Mouse (Mus musculus): ENCODE data around the gene Apbb2.

The Apbb2 gene

GRCm38 (mm10) chr5:66515271-66515670 lies 103.3 kb downstream of the Apbb2 start:
- no peak for DNase-seq

GRCm38 (mm10) chr5:66514659-66515058 lies 103.9 kb downstream of the Apbb2 start:
- no peak for DNase-seq

- DNase-seq: no peak
Measured at GRCm38 (mm10) chr5:66513412-66513811, 105.2 kb downstream of the Apbb2 start.

GRCm38 (mm10) chr5:66512519-66512918 lies 106.1 kb downstream of the Apbb2 start:
- DNase-seq: no peak

- no peak for DNase-seq
Measured at GRCm38 (mm10) chr5:66510716-66511115, 107.9 kb downstream of the Apbb2 start.

- no peak for DNase-seq
Measured at GRCm38 (mm10) chr5:66509151-66509550, 109.4 kb downstream of the Apbb2 start.

GRCm38 (mm10) chr5:66505578-66505977 lies 113.0 kb downstream of the Apbb2 start:
- no peak for DNase-seq

GRCm38 (mm10) chr5:66505071-66505470 lies 113.5 kb downstream of the Apbb2 start:
- DNase-seq: no peak

GRCm38 (mm10) chr5:66504434-66504747 lies 114.2 kb downstream of the Apbb2 start:
- DNase-seq: no peak

GRCm38 (mm10) chr5:66503557-66504433 lies 114.8 kb downstream of the Apbb2 start:
- no peak for DNase-seq

- DNase-seq: no peak
Measured at GRCm38 (mm10) chr5:66503033-66503432, 115.6 kb downstream of the Apbb2 start.

GRCm38 (mm10) chr5:66499621-66500020 lies 119.0 kb downstream of the Apbb2 start:
- DNase-seq: no peak

GRCm38 (mm10) chr5:66498140-66498539 lies 120.4 kb downstream of the Apbb2 start:
- no peak for DNase-seq

- DNase-seq: no peak
Measured at GRCm38 (mm10) chr5:66497479-66498087, 121.0 kb downstream of the Apbb2 start.

GRCm38 (mm10) chr5:66496881-66497360 lies 121.7 kb downstream of the Apbb2 start:
- no peak for DNase-seq

- no peak for DNase-seq
Measured at GRCm38 (mm10) chr5:66494651-66495050, 123.9 kb downstream of the Apbb2 start.

GRCm38 (mm10) chr5:66492563-66492960 lies 126.0 kb downstream of the Apbb2 start:
- DNase-seq: no peak

GRCm38 (mm10) chr5:66491907-66492562 lies 126.5 kb downstream of the Apbb2 start:
- no peak for DNase-seq

GRCm38 (mm10) chr5:66486028-66486427 lies 132.6 kb downstream of the Apbb2 start:
- no peak for DNase-seq

- no peak for DNase-seq
Measured at GRCm38 (mm10) chr5:66476266-66476665, 142.3 kb downstream of the Apbb2 start.

- no peak for DNase-seq
Measured at GRCm38 (mm10) chr5:66475824-66476223, 142.8 kb downstream of the Apbb2 start.

GRCm38 (mm10) chr5:66474153-66474552 lies 144.4 kb downstream of the Apbb2 start:
- no peak for DNase-seq

GRCm38 (mm10) chr5:66473599-66473998 lies 145.0 kb downstream of the Apbb2 start:
- no peak for DNase-seq

- DNase-seq: no peak
Measured at GRCm38 (mm10) chr5:66470837-66471236, 147.7 kb downstream of the Apbb2 start.
